Mouse (Mus musculus) splenic B cell, adult 2 months (primary cell): ENCODE measurements around the gene Dkkl1.
A peak's percentile ranks its signal among the peaks of the same experiment; 100 is the strongest.

ENCODE experiments used
- DNase-seq: peaks from one replicate; pipeline ENCODE4 v3.0.0-alpha.2; 2011; ENCODE audit warnings: low read depth, low spot score
- H3K27me3 ChIP-seq: 2 replicates; pipeline ENCODE4 v1.6.1; 2012; ENCODE audit warnings: mild to moderate bottlenecking, low read length, moderate library complexity, mixed read lengths; ENCODE audit not compliant: control insufficient read depth, poor library complexity, insufficient read depth, severe bottlenecking
- H3K36me3 ChIP-seq: 2 replicates; pipeline ENCODE4 v1.6.1; 2012; ENCODE audit warnings: mild to moderate bottlenecking, low read length, moderate library complexity, mixed read lengths; ENCODE audit not compliant: control insufficient read depth, poor library complexity, insufficient read depth, severe bottlenecking

The Dkkl1 gene

DNA sequence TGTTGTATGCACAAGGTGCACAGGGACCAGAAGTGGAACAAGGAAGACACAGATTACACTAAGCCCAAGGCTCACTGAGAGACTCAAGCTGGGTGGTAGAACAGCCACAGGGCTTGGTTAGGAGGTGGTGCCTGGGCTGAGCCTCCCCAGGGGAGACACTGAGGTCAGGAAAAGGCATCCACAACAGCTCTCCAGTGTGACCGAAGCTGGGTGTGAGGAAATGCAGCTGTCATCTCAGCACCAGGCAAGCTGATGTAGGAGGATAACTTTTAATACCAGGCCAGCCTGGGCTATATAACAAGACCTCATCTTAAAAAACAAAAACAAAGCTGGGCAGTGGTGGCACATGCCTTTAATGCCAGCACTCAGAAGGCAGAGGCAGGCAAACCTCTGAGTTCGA, 20.8 kb downstream of the Dkkl1 start:
- no peaks in the 10 kb centered on the region for H3K27me3 ChIP-seq
- no peaks in the 10 kb centered on the region for H3K36me3 ChIP-seq
- no peak for DNase-seq

- Histone ChIP-seq H3K27me3 (no peaks in the 10 kb centered on the region), H3K36me3 (no peaks in the 10 kb centered on the region)
- no peak for DNase-seq
These were observed 21.8 kb downstream of the Dkkl1 start for GRCm38 (mm10) chr7:45190186-45190585.

- no peaks in the 10 kb centered on the region for H3K27me3 ChIP-seq
- H3K36me3 ChIP-seq, result no peaks in the 10 kb centered on the region
- DNase-seq, result no peak
These were observed 22.3 kb downstream of the Dkkl1 start for GRCm38 (mm10) chr7:45189600-45189999.

DNA sequence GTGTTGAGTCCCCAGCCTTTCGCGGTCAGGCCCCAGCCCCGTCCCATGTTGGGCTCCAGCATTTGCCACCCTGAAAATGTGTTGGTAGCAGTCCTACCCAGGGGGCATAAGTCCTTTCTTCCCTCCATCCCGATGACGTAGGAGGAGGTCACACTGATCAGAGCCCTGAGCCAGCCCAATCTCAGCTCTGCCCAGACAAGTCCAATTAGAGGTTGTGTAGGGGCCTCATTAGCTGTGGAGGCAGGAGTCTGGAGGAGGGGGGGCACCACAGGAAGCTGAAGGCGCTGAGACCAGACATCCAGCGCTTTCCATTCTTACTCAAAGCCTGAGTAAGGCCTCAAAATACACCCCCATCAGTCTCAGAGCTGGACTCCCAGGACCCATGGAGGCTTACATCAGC, 26.0 kb downstream of the Dkkl1 start:
- Histone ChIP-seq H3K27me3 (no peaks in the 10 kb centered on the region), H3K36me3 (no peaks in the 10 kb centered on the region)
- DNase-seq, result no peak

DNA sequence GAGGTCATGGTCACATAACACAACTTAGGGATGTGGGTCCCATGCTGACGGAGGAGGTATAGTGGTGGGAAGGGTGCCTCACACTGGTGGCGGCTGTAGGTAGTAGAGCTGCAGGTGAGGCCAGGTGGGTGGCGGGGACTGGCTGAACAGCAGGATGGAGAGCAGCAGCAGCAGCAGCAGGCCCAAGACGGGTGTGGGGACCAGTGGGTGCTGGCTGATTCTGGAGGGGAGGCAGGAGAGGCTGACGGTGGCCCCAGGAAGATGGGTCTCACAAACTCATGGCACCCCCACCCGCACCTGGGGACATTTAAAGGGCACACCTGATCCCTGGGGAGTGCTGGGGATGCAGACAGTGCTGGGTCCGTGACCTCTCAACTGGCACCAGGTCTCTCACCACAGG, 28.3 kb downstream of the Dkkl1 start:
- no peaks in the 10 kb centered on the region for H3K27me3 ChIP-seq
- H3K36me3 ChIP-seq, result no peaks in the 10 kb centered on the region
- no peak for DNase-seq

GRCm38 (mm10) chr7:45182606-45183005, 29.3 kb downstream of the Dkkl1 start:
- DNase-seq, result no peak

DNA sequence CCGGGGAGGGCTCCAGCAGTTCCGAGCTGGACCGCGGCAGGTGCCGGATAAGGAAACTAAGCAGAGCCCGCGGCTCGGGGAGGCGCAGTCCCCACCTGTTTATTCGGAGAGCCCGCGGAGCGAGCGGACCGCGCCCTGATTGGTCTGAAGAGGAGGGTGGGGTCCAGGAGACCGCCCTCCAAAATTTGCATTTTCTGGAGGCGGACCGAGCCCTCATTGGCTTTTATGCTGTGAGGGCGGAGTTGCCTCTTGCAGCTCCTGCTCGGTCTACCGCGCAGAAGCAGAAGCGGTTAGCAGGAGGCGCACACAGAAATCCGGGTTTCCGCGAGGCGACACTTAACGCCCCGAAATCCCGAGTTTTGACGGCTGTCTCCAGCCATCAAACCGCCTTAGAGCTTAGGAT, 29.7 kb downstream of the Dkkl1 start:
- peak; percentile 92 for DNase-seq
- Histone ChIP-seq H3K36me3 (no peaks in the 10 kb centered on the region), H3K27me3 (no peaks in the 10 kb centered on the region)

More at GRCm38 (mm10) chr7:45182606-45183005, 29.3 kb downstream of the Dkkl1 start:
- Histone ChIP-seq H3K36me3 (no peaks in the 10 kb centered on the region), H3K27me3 (no peaks in the 10 kb centered on the region)

- Histone ChIP-seq H3K36me3 (no peaks in the 10 kb centered on the region), H3K27me3 (no peaks in the 10 kb centered on the region; the same call in 1 of the 2 replicates)
- DNase-seq, result peak; percentile 22
These were observed 30.4 kb downstream of the Dkkl1 start for GRCm38 (mm10) chr7:45181540-45181939.

- H3K27me3 ChIP-seq, result no peaks in the 10 kb centered on the region; the same call in 1 of the 2 replicates
- no peaks in the 10 kb centered on the region for H3K36me3 ChIP-seq
- no peak for DNase-seq
These were observed 31.0 kb downstream of the Dkkl1 start, which contains the start of gene Pth2 for GRCm38 (mm10) chr7:45180896-45181477. Gene Pth2 (plus strand): TSS chr7:45180995.

DNA sequence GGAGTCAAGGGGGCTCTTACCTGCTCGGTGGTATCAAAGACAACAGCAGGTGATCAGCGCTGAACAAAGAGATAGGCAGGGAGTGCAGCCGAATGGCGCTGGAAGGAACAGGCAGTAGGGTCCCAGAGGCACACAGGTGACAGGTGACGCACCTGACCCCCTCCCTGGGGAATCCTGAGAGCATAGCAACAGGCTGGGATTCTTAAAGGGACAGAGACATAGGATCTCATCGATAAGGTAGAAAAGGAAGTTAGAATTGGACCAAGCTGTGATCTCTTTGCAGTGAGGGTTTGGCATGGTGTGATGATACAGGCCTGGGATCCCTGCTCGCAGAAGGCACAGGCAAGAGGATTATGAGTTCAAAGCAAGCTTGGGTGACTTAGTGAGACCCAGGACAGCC, 32.5 kb downstream of the Dkkl1 start, which contains the start of gene Gfy:
TSS of gene Gfy (minus strand) at position 101 of the 400 bp plus-strand sequence.
- no peak for DNase-seq
- Histone ChIP-seq H3K27me3 (no peaks in the 10 kb centered on the region; the same call in 1 of the 2 replicates), H3K36me3 (no peaks in the 10 kb centered on the region)

DNA sequence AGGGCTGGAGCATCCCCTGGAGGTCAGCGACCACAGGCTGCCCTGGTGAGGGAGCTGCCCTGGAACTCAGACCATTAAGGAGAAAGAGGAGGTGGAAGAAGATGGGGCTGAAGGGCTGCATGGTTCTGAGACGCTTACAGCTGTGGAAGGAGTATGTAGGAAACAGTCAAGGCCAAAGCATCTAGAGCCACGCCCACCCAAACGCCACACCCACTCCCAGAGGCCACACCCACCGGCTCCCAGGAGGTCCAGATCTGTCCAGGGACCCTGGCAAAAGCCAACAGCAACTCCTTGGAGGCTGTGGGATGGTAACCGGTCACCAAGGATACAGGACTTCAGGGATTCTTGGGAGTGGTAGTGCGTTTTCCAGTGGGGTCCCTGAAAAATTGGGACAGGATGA, 33.4 kb downstream of the Dkkl1 start:
- Histone ChIP-seq H3K36me3 (no peaks in the 10 kb centered on the region), H3K27me3 (no peaks in the 10 kb centered on the region; the same call in 1 of the 2 replicates)
- no peak for DNase-seq

GRCm38 (mm10) chr7:45176356-45176755, 35.6 kb downstream of the Dkkl1 start:
- no peaks in the 10 kb centered on the region for H3K36me3 ChIP-seq
- no peaks in the 10 kb centered on the region; the same call in 1 of the 2 replicates for H3K27me3 ChIP-seq

GRCm38 (mm10) chr7:45175929-45176328, 36.0 kb downstream of the Dkkl1 start:
- H3K36me3 ChIP-seq, result no peaks in the 10 kb centered on the region
- no peaks in the 10 kb centered on the region; the same call in 1 of the 2 replicates for H3K27me3 ChIP-seq
- DNase-seq, result no peak

More at GRCm38 (mm10) chr7:45176356-45176755, 35.6 kb downstream of the Dkkl1 start:
- no peak for DNase-seq

DNA sequence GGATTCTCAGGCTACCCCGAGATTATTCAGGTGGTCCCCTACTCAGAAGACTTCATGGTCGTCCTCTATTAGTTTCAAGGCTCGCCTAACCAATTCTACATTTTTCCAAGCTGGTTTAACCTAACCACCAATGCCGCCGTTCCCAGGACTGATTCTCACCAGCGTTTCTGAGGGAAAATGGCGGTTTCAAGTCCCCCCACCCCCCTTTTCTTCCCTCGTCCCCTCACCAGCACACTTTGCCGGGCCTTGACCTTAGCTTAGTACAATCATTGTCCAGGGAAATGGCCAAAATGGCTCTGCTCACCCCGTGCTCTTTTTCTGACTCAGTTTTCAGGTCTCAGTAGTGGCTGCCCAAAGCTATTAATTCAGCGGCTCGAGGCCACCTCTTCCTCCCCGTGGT, 36.5 kb downstream of the Dkkl1 start:
- Histone ChIP-seq H3K27me3 (no peaks in the 10 kb centered on the region; the same call in 1 of the 2 replicates), H3K36me3 (no peaks in the 10 kb centered on the region)
- no peak for DNase-seq

GRCm38 (mm10) chr7:45174567-45175280, 37.2 kb downstream of the Dkkl1 start:
- DNase-seq, result no peak
- Histone ChIP-seq H3K27me3 (no peaks in the 10 kb centered on the region; the same call in 1 of the 2 replicates), H3K36me3 (no peaks in the 10 kb centered on the region)
